Mouse (Mus musculus) midbrain, embryonic 14.5 days (tissue): ENCODE measurements around the gene Sult6b1. TPM values are rescaled to one million over a fixed set of nuclear protein-coding genes. Genes with fewer than 3 reads are reported as not detected.

Experiments
- ATAC-seq: fragments of 200-750 bp; cut with Nextera tagmentation; 2 replicates; pipeline ENCODE4 v1.8.0; 2017; ENCODE audit warnings: moderate number of reproducible peaks, moderate library complexity; ENCODE audit not compliant: low FRiP score, low TSS enrichment
- DNase-seq: peaks from one replicate; pipeline ENCODE4 v3.0.0-alpha.2; 2015
- H3K27ac ChIP-seq: fragments of 300-500 bp; sonication (generic); replicated peaks from 2 replicates; pipeline ENCODE4 v1.5.1; 2014; ENCODE audit warnings: mild to moderate bottlenecking, low read depth, low read length, moderate library complexity
- H3K27me3 ChIP-seq: fragments of 300-500 bp; sonication (generic); 2 replicates; pipeline ENCODE4 v1.6.1; 2014; ENCODE audit warnings: low read length, control low read depth, mixed read lengths; ENCODE audit not compliant: control insufficient read depth, insufficient read depth
- H3K36me3 ChIP-seq: fragments of 300-500 bp; sonication (generic); 2 replicates; pipeline ENCODE4 v1.6.1; 2014; ENCODE audit warnings: low read length, control low read depth; ENCODE audit not compliant: control insufficient read depth, insufficient read depth
- H3K4me1 ChIP-seq: fragments of 300-500 bp; sonication (generic); 2 replicates; pipeline ENCODE4 v1.6.1; 2014; ENCODE audit warnings: mild to moderate bottlenecking, antibody characterized with exemption, low read length, control low read depth; ENCODE audit not compliant: control insufficient read depth, insufficient read depth
- H3K4me2 ChIP-seq: fragments of 300-500 bp; sonication (generic); 2 replicates; pipeline ENCODE4 v1.6.1; 2014; ENCODE audit warnings: mild to moderate bottlenecking, low read length, moderate library complexity
- H3K4me3 ChIP-seq: fragments of 300-500 bp; sonication (generic); replicated peaks from 2 replicates; pipeline ENCODE4 v1.5.1; 2014; ENCODE audit warnings: low read depth, low read length
- H3K9ac ChIP-seq: fragments of 300-500 bp; sonication (generic); replicated peaks from 2 replicates; pipeline ENCODE4 v1.6.1; 2014; ENCODE audit warnings: mild to moderate bottlenecking, low read length, moderate library complexity
- H3K9me3 ChIP-seq: fragments of 300-500 bp; sonication (generic); 2 replicates; pipeline ENCODE4 v1.6.1; 2016; ENCODE audit warnings: low read length, control low read depth, mixed read lengths; ENCODE audit not compliant: control insufficient read depth
- WGBS: fragments of 180-500 bp; shearing (Covaris S2); extraction: QIAGEN DNeasy Blood & Tissue Kit; methylation state at CpG from one replicate; pipeline ENCODE4 v1.1.7; 2014; 5-methylcytosine and 5-hydroxymethylcytosine counted together
- polyA plus RNA-seq: library from polyadenylated mRNA; unstranded; fragments of >200 nt; fragmentation: Nextera tagmentation; extraction: Ambion mirVana; gene quantifications from 2 replicates; pipeline ENCODE4 v1.2.1, GENCODE M21; 2014

The Sult6b1 gene
- not detected in 2 replicates for polyA plus RNA-seq

- Histone ChIP-seq H3K4me2 (no peak within 1 kb of the TSS), H3K27me3 (no peaks in the 10 kb centered on the region), H3K27ac (no peak within 1 kb of the TSS), H3K4me3 (no peak within 1 kb of the TSS), H3K9me3 (no peaks in the 10 kb centered on the region), H3K36me3 (no peaks in the 10 kb centered on the region), H3K4me1 (no peaks in the 10 kb centered on the region), H3K9ac (no peak within 1 kb of the TSS)
- no peak for ATAC-seq
- DNase-seq = no peak
- WGBS = 87% methylated on average over 5 of the region's 5 CpGs
Measured at GRCm38 (mm10) chr17:78906892-78907291, at the start of gene Sult6b1. Sult6b1 (minus strand) TSS chr17:78906992.

DNA sequence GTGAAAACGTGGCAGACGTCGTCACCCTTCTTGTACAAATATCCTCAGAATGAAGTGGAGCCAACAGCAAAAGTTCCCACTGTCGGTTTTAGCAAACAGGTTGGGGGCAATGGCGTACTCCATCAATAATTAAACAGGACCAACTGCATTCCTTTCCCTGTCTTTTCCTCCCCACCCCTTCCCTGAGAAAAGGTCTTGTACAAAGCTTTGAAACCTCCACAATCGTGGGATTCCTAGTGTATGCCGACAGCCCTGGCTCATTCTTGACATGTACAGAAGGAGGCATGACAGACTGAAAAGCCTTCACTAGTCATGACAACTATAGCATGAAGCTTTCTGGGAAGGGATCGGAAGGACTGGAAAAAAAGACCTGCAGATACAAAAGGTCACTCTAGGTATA is 46.4 kb upstream of the Sult6b1 start:
- Histone ChIP-seq H3K27me3 (no peaks in the 10 kb centered on the region), H3K36me3 (peaks cover 74% of the 10 kb centered on the region), H3K9me3 (no peaks in the 10 kb centered on the region), H3K4me3 (no peak overlapping the region), H3K27ac (no peak overlapping the region), H3K4me2 (no peak overlapping the region), H3K9ac (no peak overlapping the region), H3K4me1 (no peaks in the 10 kb centered on the region)
- WGBS = 95% methylated on average over 8 of the region's 8 CpGs
- no peak for DNase-seq
- ATAC-seq = no peak

- no peaks in the 10 kb centered on the region for H3K9me3 ChIP-seq
- H3K27ac ChIP-seq = no peak overlapping the region
- no peak for ATAC-seq
- H3K4me3 ChIP-seq = no peak overlapping the region
- H3K4me2 ChIP-seq = no peak overlapping the region
- WGBS = 94% methylated on average over 5 of the region's 5 CpGs
- peaks cover 81% of the 10 kb centered on the region for H3K36me3 ChIP-seq
- no peak for DNase-seq
- no peaks in the 10 kb centered on the region for H3K27me3 ChIP-seq
- H3K9ac ChIP-seq = no peak overlapping the region
- no peaks in the 10 kb centered on the region for H3K4me1 ChIP-seq
Measured at GRCm38 (mm10) chr17:78952070-78952469, 45.3 kb upstream of the Sult6b1 start.

DNA sequence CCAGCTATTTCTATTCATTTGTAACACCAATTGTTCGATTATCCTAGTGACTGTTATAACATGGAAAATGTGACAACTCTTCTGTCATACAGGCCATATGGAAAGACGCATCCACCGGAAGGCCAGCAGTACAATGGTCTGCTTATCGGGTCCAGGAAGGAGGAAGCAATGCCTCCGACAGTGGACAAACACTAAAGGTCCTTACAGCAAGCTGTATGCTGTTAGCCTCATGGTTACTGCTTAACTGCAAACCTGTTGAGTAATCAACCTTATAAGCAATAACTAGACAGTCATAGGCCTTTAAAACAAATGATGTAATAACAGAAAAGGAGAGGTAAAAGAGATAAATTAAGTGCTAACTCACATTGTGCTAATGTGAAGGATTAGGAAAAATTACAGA is 44.4 kb upstream of the Sult6b1 start:
- Histone ChIP-seq H3K9me3 (no peaks in the 10 kb centered on the region), H3K27me3 (no peaks in the 10 kb centered on the region), H3K4me2 (no peak overlapping the region), H3K4me3 (no peak overlapping the region), H3K4me1 (no peaks in the 10 kb centered on the region), H3K9ac (no peak overlapping the region), H3K36me3 (peaks cover 82% of the 10 kb centered on the region), H3K27ac (no peak overlapping the region)
- 96% methylated on average over 5 of the region's 5 CpGs for WGBS
- ATAC-seq (no peak), DNase-seq (no peak)

GRCm38 (mm10) chr17:78942579-78942978 is 35.8 kb upstream of the Sult6b1 start:
- DNase-seq = no peak
- peaks cover 46% of the 10 kb centered on the region for H3K36me3 ChIP-seq
- no peak for ATAC-seq

DNA sequence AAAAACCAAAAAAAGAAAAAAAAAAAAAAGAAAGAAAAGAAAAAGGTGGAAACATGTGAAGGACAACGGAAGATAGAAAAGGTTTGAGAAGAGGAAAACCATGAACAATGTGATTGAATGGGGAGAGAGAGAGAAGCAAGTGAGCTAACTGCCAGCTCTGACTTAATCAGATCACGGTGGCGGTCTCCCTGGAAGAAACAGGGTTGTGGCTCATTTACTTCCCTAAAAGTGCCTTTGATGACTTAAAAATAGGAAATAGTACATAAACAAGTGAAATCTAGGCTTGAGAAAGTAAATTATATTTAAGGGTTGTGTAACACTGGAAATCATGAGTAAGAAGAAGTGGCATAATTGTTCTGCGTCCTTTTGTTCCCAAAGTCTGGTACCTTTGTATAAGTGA is 32.1 kb upstream of the Sult6b1 start:
- 91% methylated on average over 4 of the region's 4 CpGs for WGBS
- H3K27ac ChIP-seq = no peak overlapping the region
- peaks cover 11% of the 10 kb centered on the region for H3K4me1 ChIP-seq
- no peak overlapping the region for H3K4me3 ChIP-seq
- H3K4me2 ChIP-seq = no peak overlapping the region
- H3K36me3 ChIP-seq = peaks cover 38% of the 10 kb centered on the region
- H3K9ac ChIP-seq = no peak overlapping the region
- no peaks in the 10 kb centered on the region for H3K9me3 ChIP-seq
- no peak for ATAC-seq
- DNase-seq = no peak
- no peaks in the 10 kb centered on the region for H3K27me3 ChIP-seq

More at GRCm38 (mm10) chr17:78942579-78942978, 35.8 kb upstream of the Sult6b1 start:
- Histone ChIP-seq H3K9me3 (no peaks in the 10 kb centered on the region), H3K27me3 (no peaks in the 10 kb centered on the region), H3K4me3 (no peak overlapping the region), H3K4me2 (no peak overlapping the region), H3K4me1 (peaks cover 4% of the 10 kb centered on the region), H3K27ac (no peak overlapping the region), H3K9ac (no peak overlapping the region)
- WGBS = 52% methylated on average over 11 of the region's 11 CpGs

DNA sequence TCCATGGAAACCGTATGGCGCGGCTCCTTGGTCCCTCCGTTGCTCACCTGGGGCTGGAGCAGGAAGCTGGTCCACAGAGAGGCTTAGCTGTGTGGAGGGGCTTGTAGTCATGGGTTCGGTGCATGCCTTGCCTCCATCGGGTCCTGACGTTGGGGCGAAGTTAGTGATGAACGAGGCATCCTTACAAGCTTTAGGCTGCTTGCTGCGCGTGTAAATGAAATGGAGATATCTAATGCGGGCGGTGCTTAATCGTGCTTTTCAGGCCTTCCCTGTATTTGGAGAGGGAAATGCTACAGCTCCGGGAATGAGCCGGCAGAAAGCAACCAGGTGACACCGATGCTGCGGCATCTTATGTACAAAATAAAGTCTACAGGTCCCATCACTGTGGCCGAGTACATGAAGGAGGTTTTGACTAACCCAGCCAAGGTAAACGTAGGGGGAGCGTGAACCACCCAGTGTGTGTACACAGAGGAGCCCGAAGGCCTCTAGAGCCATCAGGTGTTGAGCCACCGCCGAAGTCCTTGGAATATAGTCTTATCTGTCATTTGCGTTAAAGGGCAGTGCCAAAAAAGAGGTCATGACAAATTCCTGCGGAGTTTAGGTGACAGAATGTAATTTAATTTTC is 30.5 kb upstream of the Sult6b1 start:
- Histone ChIP-seq H3K36me3 (peaks cover 42% of the 10 kb centered on the region), H3K4me1 (peaks cover 16% of the 10 kb centered on the region), H3K9ac (peak overlapping the region; percentile 75), H3K27me3 (no peaks in the 10 kb centered on the region), H3K4me2 (peak overlapping the region; percentile 60), H3K27ac (peak overlapping the region; percentile 73), H3K4me3 (peak overlapping the region; percentile 87), H3K9me3 (no peaks in the 10 kb centered on the region)
- 8% methylated on average over 26 of the region's 26 CpGs for WGBS
- ATAC-seq (peak; percentile 32; the same call in 1 of the 2 replicates), DNase-seq (no peak)

GRCm38 (mm10) chr17:78936466-78937228 is 29.9 kb upstream of the Sult6b1 start, which contains the start of the genes Cebpz and Ndufaf7:
Cebpz (minus strand) TSS chr17:78937066.
Ndufaf7 (plus strand) TSS chr17:78937136.
- WGBS = under 1% methylated on average over 45 of the region's 45 CpGs
- Histone ChIP-seq H3K27me3 (no peaks in the 10 kb centered on the region), H3K27ac (peak within 1 kb of the TSS; percentile 73), H3K36me3 (peaks cover 42% of the 10 kb centered on the region), H3K4me1 (peaks cover 16% of the 10 kb centered on the region), H3K4me3 (peak within 1 kb of the TSS; percentile 87), H3K9ac (peak within 1 kb of the TSS; percentile 75), H3K4me2 (peak within 1 kb of the TSS; percentile 60), H3K9me3 (no peaks in the 10 kb centered on the region)
- DNase-seq (peak; percentile 100), ATAC-seq (peak; percentile 99)
